9 mouse cellular contexts compared by ENCODE assay signal in the genomic region with DNA sequence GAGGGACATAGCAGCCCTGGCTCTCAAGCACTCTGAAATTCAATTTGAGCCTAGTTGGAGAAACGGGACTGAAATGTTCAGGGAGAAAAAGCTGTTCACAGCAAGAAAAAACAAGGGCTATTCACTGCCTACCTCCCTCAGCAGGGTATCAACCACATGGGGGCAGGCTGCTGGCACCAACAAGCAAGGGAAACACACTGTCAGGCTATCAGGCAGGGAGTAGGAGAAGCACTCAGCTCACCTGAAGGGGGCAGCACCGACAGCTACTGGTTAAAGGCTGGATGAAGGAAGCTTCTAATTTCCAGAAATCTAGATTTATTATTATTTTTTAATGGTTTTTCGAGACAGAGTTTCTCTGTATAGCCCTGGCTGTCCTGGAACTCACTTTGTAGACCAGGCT.
A peak's percentile ranks its signal among the peaks of the same experiment; 100 is the strongest.
DNase-seq lines count a peak whose midpoint lies in the region; ATAC-seq lines count a peak whose summit lies in the region.
"Had no signal": no experiment of that assay in that cellular context is flagged by ENCODE, and none has a peak within 500 bp of the region (broad histone marks: within the 10 kb centered on the region; RNA-seq: fewer than 3 reads in every experiment).

No protein-coding gene starts in this region.

- no peak overlapping the region for H3K4me2 ChIP-seq in midbrain, embryonic 13.5 days (replicated peaks)
- H3K4me2 ChIP-seq: midbrain, embryonic 12.5 days had no signal

- H3K27me3 ChIP-seq in midbrain, embryonic 13.5 days, result no peaks in the 10 kb centered on the region
- H3K27me3 ChIP-seq: midbrain, embryonic 12.5 days had no signal

- no peak overlapping the region for H3K9ac ChIP-seq in midbrain, embryonic 13.5 days (replicated peaks)
- H3K9ac ChIP-seq: midbrain, embryonic 12.5 days had no signal

- H3K9me3 ChIP-seq in midbrain, embryonic 13.5 days, result no peaks in the 10 kb centered on the region
- H3K9me3 ChIP-seq: midbrain, embryonic 12.5 days had no signal

- no peaks in the 10 kb centered on the region for H3K36me3 ChIP-seq in midbrain, embryonic 13.5 days
- H3K36me3 ChIP-seq: midbrain, embryonic 12.5 days had no signal

- 44% methylated on average over 3 of the region's 3 CpGs for WGBS in midbrain, embryonic 13.5 days

- no peaks in the 10 kb centered on the region for H3K4me1 ChIP-seq in midbrain, embryonic 13.5 days (replicated peaks)
- H3K4me1 ChIP-seq: midbrain, embryonic 12.5 days had no signal

- H3K27ac ChIP-seq in midbrain, embryonic 13.5 days, result no peak overlapping the region
- H3K27ac ChIP-seq: midbrain, embryonic 12.5 days had no signal

- peak; percentile 67 for ATAC-seq in frontal cortex, adult (ENCODE audit: low TSS enrichment)
- peak; percentile 89 for ATAC-seq in common myeloid progenitor, adult 5-6 weeks (replicated peaks; ENCODE audit: low read depth, poor library complexity, severe bottlenecking)
- ATAC-seq in midbrain, embryonic 13.5 days, result no peak

- no peak for DNase-seq in frontal cortex, postnatal 36 days (ENCODE audit: low spot score in 2 of 2)
- peak; percentile 13 for DNase-seq in thymus, adult 18-20 months
- DNase-seq in thymus, postnatal 10 days (ENCODE audit: low spot score in 2 of 2), result no peak
- DNase-seq in kidney, postnatal 36 days, result peak; percentile 75 to 86
- DNase-seq in testis, postnatal 10 days (ENCODE audit: low spot score), result peak; percentile 69

- no peak overlapping the region for H3K4me3 ChIP-seq in midbrain, embryonic 13.5 days (replicated peaks)
- H3K4me3 ChIP-seq: midbrain, embryonic 12.5 days had no signal

Comparison
In these comparisons a context has a peak if more than half of its experiments do, and no peak if none do; other contexts are left out.
1. DNase-seq: peak in thymus, adult 18-20 months (2 of 2), kidney, postnatal 36 days (2 of 2) and testis, postnatal 10 days (single experiment); none in frontal cortex, postnatal 36 days (0 of 2) and thymus, postnatal 10 days (0 of 2).